Mouse (Mus musculus) MEL (cell line): Measurements from ENCODE around the gene Zfp553. TPM values are rescaled to one million over a fixed set of nuclear protein-coding genes. Genes with fewer than 3 reads are reported as not detected.
A peak's percentile ranks its signal among the peaks of the same experiment; 100 is the strongest.

Experiments used
- DNase-seq: peaks from one replicate; pipeline ENCODE4 v3.0.0; 2011; ENCODE audit warnings: low read depth, low spot score
- H3K27ac ChIP-seq: 2 replicates; pipeline ENCODE4 v1.5.1; 2012; ENCODE audit warnings: low read depth, mild to moderate bottlenecking, control low read depth, low read length, moderate library complexity; ENCODE audit not compliant: control insufficient read depth
- H3K27me3 ChIP-seq, 2 experiments: fragments of 150-350 bp in 1 of 2; sonication (generic) in 1 of 2; 2 replicates each; pipeline ENCODE4 v1.6.1; 2012; ENCODE audit warnings: low read length in 2 of 2, mild to moderate bottlenecking in 2 of 2, improper control_type of control experiment in 1 of 2, moderate library complexity in 1 of 2; ENCODE audit not compliant: insufficient read depth in 2 of 2, control insufficient read depth in 1 of 2
- H3K36me3 ChIP-seq, 2 experiments: 2 replicates each; pipeline ENCODE4 v1.6.1; 2012 to 2014; ENCODE audit warnings: low read length in 2 of 2, improper control_type of control experiment in 1 of 2, inconsistent platforms in 1 of 2, mild to moderate bottlenecking in 1 of 2; ENCODE audit not compliant: insufficient read depth in 2 of 2, control insufficient read depth in 1 of 2
- H3K4me1 ChIP-seq, 2 experiments: fragments of 150-350 bp in 1 of 2; sonication (generic) in 1 of 2; 2 replicates each; pipeline ENCODE4 v1.6.1; 2012; ENCODE audit warnings: low read length in 2 of 2, improper control_type of control experiment in 1 of 2, mild to moderate bottlenecking in 1 of 2; ENCODE audit not compliant: insufficient read depth in 2 of 2, control insufficient read depth in 1 of 2
- H3K4me3 ChIP-seq, 2 experiments: fragments of 150-350 bp in 1 of 2; sonication (generic) in 1 of 2; 2 replicates each; pipeline ENCODE4 v1.5.1; 2012; ENCODE audit warnings: low read depth in 2 of 2, low read length in 2 of 2, mild to moderate bottlenecking in 2 of 2, moderate library complexity in 2 of 2, control low read depth in 1 of 2, improper control_type of control experiment in 1 of 2; ENCODE audit not compliant: control insufficient read depth in 1 of 2, insufficient read depth in 1 of 2
- H3K79me2 ChIP-seq: 2 replicates; pipeline ENCODE4 v1.6.1; 2012; ENCODE audit warnings: mild to moderate bottlenecking, low read length, moderate library complexity; ENCODE audit not compliant: control insufficient read depth, poor library complexity, insufficient read depth
- H3K9ac ChIP-seq: 2 replicates; pipeline ENCODE4 v1.6.1; 2012; ENCODE audit warnings: low read depth, mild to moderate bottlenecking, control low read depth, low read length, moderate library complexity; ENCODE audit not compliant: control insufficient read depth, poor library complexity, severe bottlenecking
- H3K9me3 ChIP-seq: fragments of 150-350 bp; sonication (generic); replicated peaks from 2 replicates; pipeline ENCODE4 v1.6.1; 2012; ENCODE audit warnings: mild to moderate bottlenecking, low read length, improper control_type of control experiment, moderate library complexity; ENCODE audit not compliant: insufficient read depth
- BHLHE40 ChIP-seq: IDR thresholded peaks from 2 replicates; pipeline ENCODE4 v1.6.1; 2012; ENCODE audit warnings: low read depth, mild to moderate bottlenecking, inconsistent platforms, low read length, improper control_type of control experiment, borderline replicate concordance
- CHD1 ChIP-seq: IDR thresholded peaks from 2 replicates; pipeline ENCODE4 v1.6.1; 2012; ENCODE audit warnings: low read depth, mild to moderate bottlenecking, inconsistent platforms, low read length, improper control_type of control experiment
- CHD2 ChIP-seq: IDR thresholded peaks from 2 replicates; pipeline ENCODE4 v1.6.1; 2011; ENCODE audit warnings: low read length, improper control_type of control experiment
- CTCF ChIP-seq, 3 experiments: IDR thresholded peaks in 2 of 3; conservative IDR thresholded peaks in 1 of 3; 2 replicates each; pipeline ENCODE4 v1.5.1; 2011 to 2012; ENCODE audit warnings: low read length in 3 of 3, low read depth in 2 of 3, mild to moderate bottlenecking in 2 of 3, improper control_type of control experiment in 1 of 3, inconsistent platforms in 1 of 3, mixed read lengths in 1 of 3, moderate library complexity in 1 of 3; ENCODE audit not compliant: control insufficient read depth in 1 of 3, insufficient read depth in 1 of 3, poor library complexity in 1 of 3, severe bottlenecking in 1 of 3
- E2F4 ChIP-seq: IDR thresholded peaks from 2 replicates; pipeline ENCODE4 v1.6.1; 2011; ENCODE audit warnings: low read depth, low read length, improper control_type of control experiment, borderline replicate concordance
- ELF1 ChIP-seq: IDR thresholded peaks from 2 replicates; pipeline ENCODE4 v1.6.1; 2014; ENCODE audit warnings: low read depth, mild to moderate bottlenecking, inconsistent platforms, low read length, improper control_type of control experiment, moderate library complexity
- ETS1 ChIP-seq: IDR thresholded peaks from 2 replicates; pipeline ENCODE4 v1.6.1; 2012; ENCODE audit warnings: low read depth, mild to moderate bottlenecking, inconsistent platforms, low read length, improper control_type of control experiment, moderate library complexity
- GATA1 ChIP-seq: IDR thresholded peaks from 2 replicates; pipeline ENCODE4 v1.6.1; 2011; ENCODE audit warnings: low read depth, low read length, improper control_type of control experiment
- HCFC1 ChIP-seq: IDR thresholded peaks from 2 replicates; pipeline ENCODE4 v1.6.1; 2012; ENCODE audit warnings: low read depth, mild to moderate bottlenecking, inconsistent platforms, low read length, improper control_type of control experiment, moderate library complexity
- KAT2A ChIP-seq: conservative IDR thresholded peaks from 2 replicates; pipeline ENCODE4 v1.6.1; 2012; ENCODE audit warnings: low read depth, low read length, improper control_type of control experiment, inconsistent platforms
- MAFK ChIP-seq: IDR thresholded peaks from 2 replicates; pipeline ENCODE4 v1.6.1; 2011; ENCODE audit warnings: low read depth, mild to moderate bottlenecking, low read length, improper control_type of control experiment, borderline replicate concordance
- MAX ChIP-seq: IDR thresholded peaks from 2 replicates; pipeline ENCODE4 v1.6.1; 2011; ENCODE audit warnings: low read length, improper control_type of control experiment
- MAZ ChIP-seq: IDR thresholded peaks from 2 replicates; pipeline ENCODE4 v1.6.1; 2012; ENCODE audit warnings: low read depth, mild to moderate bottlenecking, inconsistent platforms, low read length, improper control_type of control experiment
- MEF2A ChIP-seq: IDR thresholded peaks from 2 replicates; pipeline ENCODE4 v1.6.1; 2014; ENCODE audit warnings: low read depth, mild to moderate bottlenecking, inconsistent platforms, low read length, improper control_type of control experiment; ENCODE audit not compliant: poor library complexity, insufficient replicate concordance, severe bottlenecking; ENCODE audit errors: extremely low read depth
- MXI1 ChIP-seq: IDR thresholded peaks from 2 replicates; pipeline ENCODE4 v1.6.1; 2011; ENCODE audit warnings: mild to moderate bottlenecking, low read depth, low read length, improper control_type of control experiment
- MYB ChIP-seq: IDR thresholded peaks from 2 replicates; pipeline ENCODE4 v1.6.1; 2011; ENCODE audit warnings: mild to moderate bottlenecking, low read depth, low read length, improper control_type of control experiment
- NELFE ChIP-seq: IDR thresholded peaks from 2 replicates; pipeline ENCODE4 v1.6.1; 2011; ENCODE audit warnings: low read depth, low read length, improper control_type of control experiment
- POLR2AphosphoS2 ChIP-seq: IDR thresholded peaks from 2 replicates; pipeline ENCODE4 v1.6.1; 2011; ENCODE audit warnings: low read length, improper control_type of control experiment
- POLR2AphosphoS5 ChIP-seq: IDR thresholded peaks from 2 replicates; pipeline ENCODE4 v1.6.1; 2012; ENCODE audit warnings: low read depth, borderline replicate concordance, mild to moderate bottlenecking, inconsistent platforms, low read length, moderate library complexity, mixed read lengths
- RAD21 ChIP-seq: IDR thresholded peaks from 2 replicates; pipeline ENCODE4 v1.6.1; 2011; ENCODE audit warnings: mild to moderate bottlenecking, low read depth, low read length, improper control_type of control experiment
- RCOR1 ChIP-seq: IDR thresholded peaks from 2 replicates; pipeline ENCODE4 v1.6.1; 2012; ENCODE audit warnings: low read depth, mild to moderate bottlenecking, inconsistent platforms, low read length, improper control_type of control experiment
- SMC3 ChIP-seq: IDR thresholded peaks from 2 replicates; pipeline ENCODE4 v1.6.1; 2011; ENCODE audit warnings: low read depth, low read length, improper control_type of control experiment
- TAL1 ChIP-seq: IDR thresholded peaks from 2 replicates; pipeline ENCODE4 v1.6.1; 2012; ENCODE audit warnings: mild to moderate bottlenecking, inconsistent platforms, low read length, moderate library complexity, mixed read lengths
- TCF12 ChIP-seq: IDR thresholded peaks from 2 replicates; pipeline ENCODE4 v1.6.1; 2014; ENCODE audit warnings: low read depth, mild to moderate bottlenecking, inconsistent platforms, low read length, improper control_type of control experiment, moderate library complexity
- UBTF ChIP-seq: IDR thresholded peaks from 2 replicates; pipeline ENCODE4 v1.6.1; 2012; ENCODE audit warnings: low read depth, mild to moderate bottlenecking, inconsistent platforms, low read length, improper control_type of control experiment, moderate library complexity, borderline replicate concordance; ENCODE audit not compliant: insufficient read depth
- USF1 ChIP-seq: IDR thresholded peaks from 2 replicates; pipeline ENCODE4 v1.6.1; 2014; ENCODE audit warnings: low read depth, mild to moderate bottlenecking, inconsistent platforms, low read length, improper control_type of control experiment, moderate library complexity
- ZC3H11A ChIP-seq: IDR thresholded peaks from 2 replicates; pipeline ENCODE4 v1.6.1; 2012; ENCODE audit warnings: low read depth, mild to moderate bottlenecking, inconsistent platforms, low read length, improper control_type of control experiment
- ZMIZ1 ChIP-seq: IDR thresholded peaks from 2 replicates; pipeline ENCODE4 v1.6.1; 2012; ENCODE audit warnings: low read depth, mild to moderate bottlenecking, inconsistent platforms, low read length, improper control_type of control experiment, moderate library complexity
- ZNF384 ChIP-seq: IDR thresholded peaks from 2 replicates; pipeline ENCODE4 v1.6.1; 2012; ENCODE audit warnings: low read depth, mild to moderate bottlenecking, inconsistent platforms, low read length, improper control_type of control experiment
- polyA plus RNA-seq, 2 experiments: library from polyadenylated mRNA; stranded (reverse) in 1 of 2; unstranded in 1 of 2; fragments of >175 nt in 1 of 2; fragments of >200 nt in 1 of 2; gene quantifications; 2 replicates each; pipeline versions ENCODE4 v1.2.1 to v1.2.4; 2012; ENCODE audit warnings: low replicate concordance in 2 of 2, low read depth in 1 of 2; ENCODE audit not compliant: insufficient read length in 2 of 2, insufficient read depth in 1 of 2, missing spikeins in 1 of 2
- total RNA-seq: library from RNA; depleted of rRNA; stranded (reverse); fragments of 300-350 nt; gene quantifications from 2 replicates; pipeline ENCODE4 v1.2.3, GENCODE M21; 2012

Zfp553 gene
- total and polyA plus RNA-seq, 3 experiments, result 14.6 to 19.0 TPM; not detected in 1

DNA sequence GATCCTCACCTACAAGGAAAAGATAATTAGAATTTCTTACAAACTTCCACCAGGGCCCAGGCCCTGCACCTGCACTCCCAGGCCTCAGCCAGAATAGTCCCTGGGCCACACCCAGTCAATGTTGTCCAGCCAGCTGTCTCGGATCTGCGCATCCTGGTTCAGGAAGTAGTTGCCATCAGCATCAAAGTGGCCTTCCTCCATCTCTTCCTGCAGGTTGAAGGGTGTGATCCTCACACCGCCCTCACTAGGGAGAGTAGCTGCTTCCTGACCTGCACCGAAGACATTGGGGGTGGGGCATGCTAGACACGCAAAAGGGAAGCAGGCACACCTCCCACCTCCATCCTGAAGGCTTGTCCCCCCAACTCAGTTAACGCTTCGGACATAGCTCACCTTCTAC, 38.2 kb upstream of the Zfp553 start:
- no peaks in the 10 kb centered on the region for H3K27me3 ChIP-seq
- H3K4me3 ChIP-seq, result peak overlapping the region; percentile 60 to 99; a peak in 3 of 4 replicates
- DNase-seq, result no peak
- peaks cover 0 to 12% of the 10 kb centered on the region in 2 experiments; a peak in 2 of 4 replicates for H3K36me3 ChIP-seq
- H3K27ac ChIP-seq, result no peak overlapping the region
- peaks cover 14% of the 10 kb centered on the region for H3K79me2 ChIP-seq
- peak overlapping the region; percentile 94 for H3K9ac ChIP-seq
- H3K4me1 ChIP-seq, result peaks cover 0 to 12% of the 10 kb centered on the region in 2 experiments; a peak in 2 of 4 replicates
- no peak for TF ChIP-seq RCOR1
- no peak for TF ChIP-seq E2F4
- TF ChIP-seq POLR2AphosphoS5, result no peak
- no peak for TF ChIP-seq MYB
- TF ChIP-seq ZNF384, result no peak
- no peak for TF ChIP-seq ZMIZ1
- TF ChIP-seq MAZ, result no peak
- TF ChIP-seq ZC3H11A, result no peak
- no peak for TF ChIP-seq ETS1
- no peak for TF ChIP-seq NELFE
- TF ChIP-seq USF1, result no peak
- no peak for TF ChIP-seq MEF2A
- TF ChIP-seq CTCF (IDR thresholded peaks at IDR 0.05 in 2 of 3, conservative IDR thresholded peaks at IDR 0.05 in 1 of 3; ENCODE audit: control insufficient read depth in 1 of 3, insufficient read depth in 1 of 3, low read depth in 2 of 3, low read length in 3 of 3, poor library complexity in 1 of 3, severe bottlenecking in 1 of 3), result no peak
- TF ChIP-seq CHD2, result no peak
- TF ChIP-seq RAD21, result no peak
- no peak for TF ChIP-seq UBTF
- no peak for TF ChIP-seq GATA1
- TF ChIP-seq MAX, result no peak
- no peak for TF ChIP-seq MXI1
- TF ChIP-seq, all 39 proteins: peak for 0
- H3K9me3 ChIP-seq, result no peaks in the 10 kb centered on the region

GRCm38 (mm10) chr7:127195544-127196295, 37.1 kb upstream of the Zfp553 start, which contains the start of gene Cd2bp2:
TSS of gene Cd2bp2 (minus strand) at chr7:127196050.
- H3K79me2 ChIP-seq, result peaks cover 14% of the 10 kb centered on the region
- peak within 1 kb of the TSS; percentile 92 for H3K27ac ChIP-seq
- no peaks in the 10 kb centered on the region for H3K27me3 ChIP-seq
- H3K9me3 ChIP-seq, result no peaks in the 10 kb centered on the region
- H3K9ac ChIP-seq, result peak within 1 kb of the TSS; percentile 94
- peaks cover 0 to 12% of the 10 kb centered on the region in 2 experiments; a peak in 2 of 4 replicates for H3K4me1 ChIP-seq
- H3K36me3 ChIP-seq, result peaks cover 0 to 12% of the 10 kb centered on the region in 2 experiments; a peak in 2 of 4 replicates
- DNase-seq, result peak; percentile 98
- H3K4me3 ChIP-seq, result peak within 1 kb of the TSS; percentile 60 to 99
- TF ChIP-seq POLR2AphosphoS5 (peak; percentile 20; the same call in 1 of the 2 replicates), HCFC1 (peak; percentile 98), KAT2A (peak; percentile 98), SMC3 (peak; percentile 38), ZMIZ1 (peak; percentile 67; the same call in 1 of the 2 replicates), MAFK (no peak), ETS1 (peak; percentile 41; the same call in 1 of the 2 replicates), USF1 (peak; percentile 23; the same call in 1 of the 2 replicates), CHD2 (peak; percentile 96), BHLHE40 (peak; percentile 57; the same call in 1 of the 2 replicates), ELF1 (peak; percentile 99), MXI1 (no peak), MEF2A (no peak), TCF12 (no peak; the same call in 1 of the 2 replicates), MAZ (peak; percentile 71; the same call in 1 of the 2 replicates), CHD1 (no peak), POLR2AphosphoS2 (peak; percentile 96), MAX (peak; percentile 92), TAL1 (no peak)
